Mouse (Mus musculus): ENCODE measurements around the gene Hist1h1t.

The Hist1h1t gene

GRCm38 (mm10) chr13:23738677-23739068, 43.1 kb downstream of the Hist1h1t start, which contains the start of gene Hist1h1c:
Hist1h1c (plus strand) TSS chr13:23738808.
- peak; percentile 95 to 96 for DNase-seq

GRCm38 (mm10) chr13:23739069-23739921, 43.7 kb downstream of the Hist1h1t start:
- DNase-seq, result peak; percentile 93 to 95

GRCm38 (mm10) chr13:23739922-23740252, 44.3 kb downstream of the Hist1h1t start:
- DNase-seq, result no peak

- DNase-seq, result no peak
Observed at GRCm38 (mm10) chr13:23740256-23740840, 44.7 kb downstream of the Hist1h1t start.

GRCm38 (mm10) chr13:23740910-23741309, 45.3 kb downstream of the Hist1h1t start:
- no peak for DNase-seq

GRCm38 (mm10) chr13:23742007-23742406, 46.4 kb downstream of the Hist1h1t start:
- no peak for DNase-seq

- DNase-seq, result no peak
Observed at GRCm38 (mm10) chr13:23743215-23743614, 47.6 kb downstream of the Hist1h1t start.

- no peak for DNase-seq
Observed at GRCm38 (mm10) chr13:23743963-23744362, 48.3 kb downstream of the Hist1h1t start.

GRCm38 (mm10) chr13:23744421-23745380, 49.1 kb downstream of the Hist1h1t start:
- DNase-seq, result no peak

GRCm38 (mm10) chr13:23745381-23746161, 50.0 kb downstream of the Hist1h1t start, which contains the start of gene Hist1h3c:
Hist1h3c (minus strand) TSS chr13:23745602.
- DNase-seq, result peak; percentile 78 to 89
